Mouse (Mus musculus) spleen, adult 2 months (tissue): Measurements from ENCODE around the gene St3gal5.

Experiments
- CTCF ChIP-seq: fragments of 200-500 bp; IDR thresholded peaks from 2 replicates; pipeline ENCODE4 v1.5.1; 2011; ENCODE audit warnings: mild to moderate bottlenecking, inconsistent platforms; ENCODE audit not compliant: insufficient read depth, insufficient read length, insufficient replicate concordance; ENCODE audit errors: extremely low read depth
- POLR2A ChIP-seq: fragments of 200-500 bp; IDR thresholded peaks from 2 replicates; pipeline ENCODE4 v1.6.1; 2011; ENCODE audit warnings: low read depth, low read length, inconsistent platforms

DNA sequence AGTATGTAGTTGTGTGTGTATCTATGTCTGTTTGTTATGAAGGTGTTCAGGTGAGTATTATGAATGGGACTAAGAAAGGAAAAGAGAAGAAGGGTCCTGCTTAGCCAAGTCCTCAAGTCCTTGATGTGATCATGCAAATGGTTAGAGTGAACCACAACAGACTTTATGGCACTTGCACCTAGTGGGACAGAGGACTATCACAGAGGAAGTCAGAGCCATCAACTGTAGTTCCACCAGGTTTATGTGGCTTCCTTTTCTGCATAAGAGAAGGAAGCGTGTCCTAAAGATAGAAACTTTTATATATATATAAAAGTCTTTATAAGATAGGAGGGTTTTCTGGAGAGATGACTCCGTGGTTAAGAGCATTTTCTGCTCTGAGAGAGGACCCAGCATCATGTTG lies 46.1 kb upstream of the St3gal5 start:
- TF ChIP-seq CTCF (no peak), POLR2A (no peak)
